Mouse (Mus musculus): Measurements from ENCODE around the gene Bpifa6. TPM values are rescaled to one million over a fixed set of nuclear protein-coding genes. Genes with fewer than 3 reads are reported as not detected.

Gene Bpifa6
- total RNA-seq, 1 experiment, result not detected

DNA sequence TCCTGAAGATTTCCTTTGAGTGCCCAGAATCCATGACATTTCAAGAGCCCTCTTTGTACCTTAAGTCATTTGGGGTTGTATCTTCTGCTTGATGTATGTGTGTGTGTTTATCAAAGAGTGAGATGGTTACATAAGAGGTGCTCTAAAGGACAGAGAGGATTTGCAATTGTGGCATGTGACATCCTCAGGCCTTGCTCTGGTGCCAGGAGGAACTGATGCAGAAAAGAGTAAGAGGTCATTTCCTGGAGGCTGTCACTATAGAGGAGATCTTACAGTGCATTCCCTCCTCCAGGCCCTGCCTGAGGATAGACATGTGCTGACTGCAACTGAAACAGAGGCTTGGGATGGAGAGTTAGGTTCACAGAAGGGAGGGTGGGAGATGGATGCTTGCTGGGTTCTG, 26.3 kb downstream of the Bpifa6 start:
- Histone ChIP-seq H3K4me3 (ENCODE audit: insufficient read depth in 1 of 2, low read depth in 1 of 2, low read length in 2 of 2, poor library complexity in 1 of 2, severe bottlenecking in 1 of 2) (no peak overlapping the region), H3K36me3 (ENCODE audit: control insufficient read depth, insufficient read depth, low read length, poor library complexity, severe bottlenecking) (no peaks in the 10 kb centered on the region), H3K4me1 (ENCODE audit: control insufficient read depth in 2 of 2, insufficient read depth in 2 of 2, low read length in 2 of 2, poor library complexity in 1 of 2) (no peaks in the 10 kb centered on the region), H3K9ac (ENCODE audit: insufficient read depth, low read depth, low read length, poor library complexity, severe bottlenecking) (no peak overlapping the region), H3K9me3 (ENCODE audit: control insufficient read depth, insufficient read depth, low read depth, low read length) (no peaks in the 10 kb centered on the region), H3K27ac (ENCODE audit: insufficient read depth, low read depth, low read length, poor library complexity, severe bottlenecking) (no peak overlapping the region)
- TF ChIP-seq CHD2 (IDR thresholded peaks at IDR 0.05; ENCODE audit: low read depth, low read length) (no peak), HCFC1 (IDR thresholded peaks at IDR 0.05; ENCODE audit: borderline replicate concordance, insufficient read depth, low read length) (no peak)
- in situ Hi-C loops (cut with MboI; ENCODE audit: low sequenced_read_pairs in 2 of 2, unreplicated experiment in 2 of 2), result no loop called here
- no peak for DNase-seq (ENCODE audit: low read depth, low spot score)

DNA sequence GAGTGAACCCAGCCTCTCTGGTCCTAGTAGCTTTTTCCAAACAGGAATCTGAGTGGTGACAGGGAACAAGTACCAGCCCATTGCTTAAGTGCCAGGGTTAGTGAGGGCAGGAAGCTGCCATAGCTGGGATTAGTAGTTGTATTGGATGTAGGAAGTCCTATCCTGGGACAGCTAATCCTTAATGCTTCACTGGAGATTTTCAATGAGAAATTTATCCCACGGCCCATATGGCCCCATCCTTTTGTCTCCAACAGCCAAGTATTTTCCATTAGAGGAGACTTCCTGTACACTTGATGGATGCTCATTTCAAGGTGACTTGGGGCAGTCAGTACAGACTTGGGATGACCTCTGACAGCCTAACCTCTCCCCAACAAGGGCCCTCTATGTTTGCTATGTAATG, 29.7 kb downstream of the Bpifa6 start:
- in situ Hi-C loops (cut with MboI; ENCODE audit: low sequenced_read_pairs in 2 of 2, unreplicated experiment in 2 of 2), result no loop called here
- no peak for TF ChIP-seq MAFK (IDR thresholded peaks at IDR 0.05; ENCODE audit: insufficient read depth, low read depth, low read length)
- no peak for TF ChIP-seq HCFC1 (IDR thresholded peaks at IDR 0.05; ENCODE audit: borderline replicate concordance, insufficient read depth, low read length)
- TF ChIP-seq ZNF384 (IDR thresholded peaks at IDR 0.05; ENCODE audit: low read depth, low read length), result no peak
- no peak for TF ChIP-seq ZC3H11A (IDR thresholded peaks at IDR 0.05; ENCODE audit: borderline replicate concordance, low read depth, low read length)
- no peak for TF ChIP-seq CHD2 (IDR thresholded peaks at IDR 0.05; ENCODE audit: low read depth, low read length)
- no peaks in the 10 kb centered on the region for H3K36me3 ChIP-seq (ENCODE audit: control insufficient read depth, insufficient read depth, low read length, poor library complexity, severe bottlenecking)
- no peak for DNase-seq (ENCODE audit: low read depth, low spot score)
- H3K27ac ChIP-seq (ENCODE audit: insufficient read depth, low read depth, low read length, poor library complexity, severe bottlenecking), result no peak overlapping the region
- no peaks in the 10 kb centered on the region for H3K4me1 ChIP-seq (ENCODE audit: control insufficient read depth in 2 of 2, insufficient read depth in 2 of 2, low read length in 2 of 2, poor library complexity in 1 of 2)
- H3K4me3 ChIP-seq (ENCODE audit: insufficient read depth in 1 of 2, low read depth in 1 of 2, low read length in 2 of 2, poor library complexity in 1 of 2, severe bottlenecking in 1 of 2), result no peak overlapping the region
- H3K9ac ChIP-seq (ENCODE audit: insufficient read depth, low read depth, low read length, poor library complexity, severe bottlenecking), result no peak overlapping the region
- H3K9me3 ChIP-seq (ENCODE audit: control insufficient read depth, insufficient read depth, low read depth, low read length), result no peaks in the 10 kb centered on the region

DNA sequence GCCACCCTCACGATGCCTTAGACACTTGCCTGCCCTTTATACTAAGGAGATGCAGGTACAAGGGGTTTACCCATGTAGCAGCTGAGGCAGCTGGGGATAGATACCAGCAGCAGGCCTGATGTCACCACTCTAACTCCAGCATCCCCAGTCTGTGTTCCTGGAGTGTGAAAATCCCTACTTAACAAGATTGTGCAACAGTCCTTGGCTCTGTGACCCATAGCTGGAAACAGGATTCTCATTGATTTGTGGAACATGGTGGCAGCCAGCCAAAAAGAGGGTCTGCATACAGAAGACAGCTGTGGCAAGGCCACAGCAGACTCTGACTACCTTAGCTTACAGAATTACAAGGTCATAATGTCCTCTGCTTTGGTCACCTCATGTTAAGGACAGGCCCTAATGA, 30.3 kb downstream of the Bpifa6 start:
- TF ChIP-seq ZNF384 (IDR thresholded peaks at IDR 0.05; ENCODE audit: low read depth, low read length), result no peak
- no peak for DNase-seq (ENCODE audit: low read depth, low spot score)
- no peaks in the 10 kb centered on the region for H3K9me3 ChIP-seq (ENCODE audit: control insufficient read depth, insufficient read depth, low read depth, low read length)
- no peaks in the 10 kb centered on the region for H3K4me1 ChIP-seq (ENCODE audit: control insufficient read depth in 2 of 2, insufficient read depth in 2 of 2, low read length in 2 of 2, poor library complexity in 1 of 2)
- no peak overlapping the region for H3K4me3 ChIP-seq (ENCODE audit: insufficient read depth in 1 of 2, low read depth in 1 of 2, low read length in 2 of 2, poor library complexity in 1 of 2, severe bottlenecking in 1 of 2)
- no peak overlapping the region for H3K27ac ChIP-seq (ENCODE audit: insufficient read depth, low read depth, low read length, poor library complexity, severe bottlenecking)
- no peaks in the 10 kb centered on the region for H3K36me3 ChIP-seq (ENCODE audit: control insufficient read depth, insufficient read depth, low read length, poor library complexity, severe bottlenecking)
- in situ Hi-C loops (cut with MboI; ENCODE audit: low sequenced_read_pairs in 2 of 2, unreplicated experiment in 2 of 2), result no loop called here
- no peak overlapping the region for H3K9ac ChIP-seq (ENCODE audit: insufficient read depth, low read depth, low read length, poor library complexity, severe bottlenecking)

DNA sequence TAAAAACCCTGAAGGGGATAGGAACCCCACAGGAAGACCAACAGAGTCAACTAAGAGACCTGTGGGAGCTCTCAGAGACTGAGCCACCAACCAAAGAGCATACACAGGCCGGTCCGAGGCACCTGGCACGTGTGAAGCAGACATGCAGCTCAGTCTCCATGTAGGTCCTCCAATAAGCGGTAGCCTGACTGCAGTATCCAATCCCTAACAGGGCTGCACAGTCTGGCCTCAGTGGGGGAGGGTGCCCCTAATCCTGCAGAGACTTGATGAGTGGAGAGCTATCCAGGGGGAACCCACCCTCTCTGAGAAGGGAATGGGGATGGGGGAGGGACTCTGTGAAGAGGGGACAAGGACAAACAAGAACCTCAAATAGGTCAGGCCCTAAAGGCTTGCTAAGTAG, 31.0 kb downstream of the Bpifa6 start:
- in situ Hi-C loops (cut with MboI; ENCODE audit: low sequenced_read_pairs in 2 of 2, unreplicated experiment in 2 of 2), result no loop called here

DNA sequence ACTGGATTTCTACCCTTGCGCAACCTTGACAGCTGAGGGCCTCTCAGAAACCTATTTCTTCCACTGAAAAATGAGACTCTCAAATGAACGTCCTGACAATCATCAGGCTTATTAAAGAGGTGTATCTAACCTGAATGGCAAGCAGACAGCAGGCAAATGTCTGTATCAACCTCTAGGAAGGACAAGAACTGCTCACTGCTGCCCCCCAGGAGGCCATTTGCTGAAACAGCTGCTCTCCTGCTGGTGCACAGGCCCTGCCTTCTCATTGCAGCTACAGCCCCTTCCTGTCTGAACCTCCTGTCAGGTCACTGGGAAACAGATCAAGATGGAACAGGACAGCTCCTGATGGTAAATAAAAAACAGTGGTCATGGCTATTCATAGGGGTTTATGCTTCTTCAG, 31.6 kb downstream of the Bpifa6 start:
- H3K4me3 ChIP-seq (ENCODE audit: insufficient read depth in 1 of 2, low read depth in 1 of 2, low read length in 2 of 2, poor library complexity in 1 of 2, severe bottlenecking in 1 of 2), result no peak overlapping the region
- H3K9me3 ChIP-seq (ENCODE audit: control insufficient read depth, insufficient read depth, low read depth, low read length), result no peaks in the 10 kb centered on the region
- no peaks in the 10 kb centered on the region for H3K4me1 ChIP-seq (ENCODE audit: control insufficient read depth in 2 of 2, insufficient read depth in 2 of 2, low read length in 2 of 2, poor library complexity in 1 of 2)
- no peak for TF ChIP-seq ZNF384 (IDR thresholded peaks at IDR 0.05; ENCODE audit: low read depth, low read length)
- H3K9ac ChIP-seq (ENCODE audit: insufficient read depth, low read depth, low read length, poor library complexity, severe bottlenecking), result no peak overlapping the region
- peak; percentile 6 for DNase-seq (ENCODE audit: low read depth, low spot score)
- in situ Hi-C loops (cut with MboI; ENCODE audit: low sequenced_read_pairs in 2 of 2, unreplicated experiment in 2 of 2), result no loop called here
- H3K36me3 ChIP-seq (ENCODE audit: control insufficient read depth, insufficient read depth, low read length, poor library complexity, severe bottlenecking), result no peaks in the 10 kb centered on the region
- H3K27ac ChIP-seq (ENCODE audit: insufficient read depth, low read depth, low read length, poor library complexity, severe bottlenecking), result no peak overlapping the region

More for the DNA sequence above, 31.0 kb downstream of the Bpifa6 start:
- H3K36me3 ChIP-seq (ENCODE audit: control insufficient read depth, insufficient read depth, low read length, poor library complexity, severe bottlenecking), result no peaks in the 10 kb centered on the region
- H3K4me3 ChIP-seq (ENCODE audit: insufficient read depth in 1 of 2, low read depth in 1 of 2, low read length in 2 of 2, poor library complexity in 1 of 2, severe bottlenecking in 1 of 2), result no peak overlapping the region
- TF ChIP-seq CHD2 (IDR thresholded peaks at IDR 0.05; ENCODE audit: low read depth, low read length) (no peak), MAFK (IDR thresholded peaks at IDR 0.05; ENCODE audit: insufficient read depth, low read depth, low read length) (no peak), ZNF384 (IDR thresholded peaks at IDR 0.05; ENCODE audit: low read depth, low read length) (no peak), ZC3H11A (IDR thresholded peaks at IDR 0.05; ENCODE audit: borderline replicate concordance, low read depth, low read length) (no peak), HCFC1 (IDR thresholded peaks at IDR 0.05; ENCODE audit: borderline replicate concordance, insufficient read depth, low read length) (no peak)
- no peak for DNase-seq (ENCODE audit: low read depth, low spot score)
- H3K4me1 ChIP-seq (ENCODE audit: control insufficient read depth in 2 of 2, insufficient read depth in 2 of 2, low read length in 2 of 2, poor library complexity in 1 of 2), result no peaks in the 10 kb centered on the region
- no peak overlapping the region for H3K9ac ChIP-seq (ENCODE audit: insufficient read depth, low read depth, low read length, poor library complexity, severe bottlenecking)
- no peak overlapping the region for H3K27ac ChIP-seq (ENCODE audit: insufficient read depth, low read depth, low read length, poor library complexity, severe bottlenecking)
- H3K9me3 ChIP-seq (ENCODE audit: control insufficient read depth, insufficient read depth, low read depth, low read length), result no peaks in the 10 kb centered on the region
